Mouse (Mus musculus): ENCODE data around the gene 1810009A15Rik. TPM values are rescaled to one million over a fixed set of nuclear protein-coding genes. Genes with fewer than 3 reads are reported as not detected.

Gene 1810009A15Rik
- polyA plus RNA-seq, 1 experiment: 175 TPM

- H3K4me3 ChIP-seq (ENCODE audit: insufficient read depth, poor library complexity, severe bottlenecking): peak within 1 kb of the TSS; percentile 84
- TF ChIP-seq CTCF (IDR thresholded peaks at IDR 0.05; ENCODE audit: control insufficient read depth, insufficient read depth, insufficient read length) (no peak), FOSL1 (IDR thresholded peaks at IDR 0.05; ENCODE audit: insufficient read depth, low read length, poor library complexity, severe bottlenecking) (no peak), MYOD1 (IDR thresholded peaks at IDR 0.05; ENCODE audit: control insufficient read depth, insufficient read length, low read depth) (no peak), CEBPB (IDR thresholded peaks at IDR 0.05; ENCODE audit: low read depth) (no peak), MAX (IDR thresholded peaks at IDR 0.05) (peak; percentile 57), USF1 (IDR thresholded peaks at IDR 0.05; ENCODE audit: low read depth) (peak; percentile 100), MYOG (IDR thresholded peaks at IDR 0.05; ENCODE audit: control insufficient read depth, extremely low read depth, insufficient read length) (no peak)
- H3K36me3 ChIP-seq (ENCODE audit: control insufficient read depth, insufficient read depth): peaks cover 36% of the 10 kb centered on the region
- peaks cover 11% of the 10 kb centered on the region for H3K79me3 ChIP-seq (ENCODE audit: low read depth)
- H3K79me2 ChIP-seq (ENCODE audit: control insufficient read depth, insufficient read depth): peaks cover 23% of the 10 kb centered on the region
- no peaks in the 10 kb centered on the region for H3K27me3 ChIP-seq (ENCODE audit: control insufficient read depth, insufficient read depth, insufficient read length)
- peak within 1 kb of the TSS; percentile 98 for H3ac ChIP-seq (ENCODE audit: control insufficient read depth, insufficient read length, low read depth)
These were observed 17.1 kb upstream of the 1810009A15Rik start, which contains the start of gene Ubxn1 for GRCm38 (mm10) chr19:8871267-8872186. TSS of gene Ubxn1 (plus strand) at chr19:8871496.

- Histone ChIP-seq H3K36me3 (ENCODE audit: control insufficient read depth, insufficient read depth) (peaks cover 36% of the 10 kb centered on the region), H3K79me3 (ENCODE audit: low read depth) (peaks cover 11% of the 10 kb centered on the region), H3ac (ENCODE audit: control insufficient read depth, insufficient read length, low read depth) (peak overlapping the region; percentile 98), H3K4me3 (ENCODE audit: insufficient read depth, poor library complexity, severe bottlenecking) (peak overlapping the region; percentile 84), H3K79me2 (ENCODE audit: control insufficient read depth, insufficient read depth) (peaks cover 23% of the 10 kb centered on the region), H3K27me3 (ENCODE audit: control insufficient read depth, insufficient read depth, insufficient read length) (no peaks in the 10 kb centered on the region)
- TF ChIP-seq MAX (IDR thresholded peaks at IDR 0.05) (no peak), FOSL1 (IDR thresholded peaks at IDR 0.05; ENCODE audit: insufficient read depth, low read length, poor library complexity, severe bottlenecking) (no peak)
These were observed 16.3 kb upstream of the 1810009A15Rik start for GRCm38 (mm10) chr19:8872266-8872840.

- Histone ChIP-seq H3K4me3 (ENCODE audit: insufficient read depth, poor library complexity, severe bottlenecking) (no peak overlapping the region), H3ac (ENCODE audit: control insufficient read depth, insufficient read length, low read depth) (no peak overlapping the region), H3K27me3 (ENCODE audit: control insufficient read depth, insufficient read depth, insufficient read length) (no peaks in the 10 kb centered on the region), H3K79me3 (ENCODE audit: low read depth) (peaks cover 11% of the 10 kb centered on the region), H3K36me3 (ENCODE audit: control insufficient read depth, insufficient read depth) (peaks cover 42% of the 10 kb centered on the region), H3K79me2 (ENCODE audit: control insufficient read depth, insufficient read depth) (peaks cover 23% of the 10 kb centered on the region)
- no peak for TF ChIP-seq FOSL1 (IDR thresholded peaks at IDR 0.05; ENCODE audit: insufficient read depth, low read length, poor library complexity, severe bottlenecking)
- TF ChIP-seq CTCF (IDR thresholded peaks at IDR 0.05; ENCODE audit: control insufficient read depth, insufficient read depth, insufficient read length): no peak
- TF ChIP-seq MYOG (IDR thresholded peaks at IDR 0.05; ENCODE audit: control insufficient read depth, extremely low read depth, insufficient read length): no peak
- no peak for TF ChIP-seq MYOD1 (IDR thresholded peaks at IDR 0.05; ENCODE audit: control insufficient read depth, insufficient read length, low read depth)
- no peak for TF ChIP-seq MAX (IDR thresholded peaks at IDR 0.05)
- TF ChIP-seq CEBPB (IDR thresholded peaks at IDR 0.05; ENCODE audit: low read depth): no peak
- no peak for TF ChIP-seq USF1 (IDR thresholded peaks at IDR 0.05; ENCODE audit: low read depth)
These were observed 13.6 kb upstream of the 1810009A15Rik start for GRCm38 (mm10) chr19:8875031-8875430.

- Histone ChIP-seq H3K79me2 (ENCODE audit: control insufficient read depth, insufficient read depth) (no peaks in the 10 kb centered on the region), H3K27me3 (ENCODE audit: control insufficient read depth, insufficient read depth, insufficient read length) (no peaks in the 10 kb centered on the region), H3ac (ENCODE audit: control insufficient read depth, insufficient read length, low read depth) (peak within 1 kb of the TSS; percentile 88), H3K79me3 (ENCODE audit: low read depth) (no peaks in the 10 kb centered on the region), H3K36me3 (ENCODE audit: control insufficient read depth, insufficient read depth) (peaks cover 17% of the 10 kb centered on the region), H3K4me3 (ENCODE audit: insufficient read depth, poor library complexity, severe bottlenecking) (peak within 1 kb of the TSS; percentile 57)
- TF ChIP-seq USF1 (IDR thresholded peaks at IDR 0.05; ENCODE audit: low read depth) (peak; percentile 68), MAX (IDR thresholded peaks at IDR 0.05) (peak; percentile 96), MYOG (IDR thresholded peaks at IDR 0.05; ENCODE audit: control insufficient read depth, extremely low read depth, insufficient read length) (no peak), CTCF (IDR thresholded peaks at IDR 0.05; ENCODE audit: control insufficient read depth, insufficient read depth, insufficient read length) (no peak), FOSL1 (IDR thresholded peaks at IDR 0.05; ENCODE audit: insufficient read depth, low read length, poor library complexity, severe bottlenecking) (no peak), CEBPB (IDR thresholded peaks at IDR 0.05; ENCODE audit: low read depth) (no peak)
These were observed 8.2 kb upstream of the 1810009A15Rik start, which contains the start of gene Uqcc3 for GRCm38 (mm10) chr19:8880311-8881033. TSS of gene Uqcc3 (minus strand) at chr19:8880923.

GRCm38 (mm10) chr19:8881034-8881392, 7.6 kb upstream of the 1810009A15Rik start:
- TF ChIP-seq MYOG (IDR thresholded peaks at IDR 0.05; ENCODE audit: control insufficient read depth, extremely low read depth, insufficient read length): no peak
- Histone ChIP-seq H3K79me3 (ENCODE audit: low read depth) (no peaks in the 10 kb centered on the region), H3K79me2 (ENCODE audit: control insufficient read depth, insufficient read depth) (no peaks in the 10 kb centered on the region), H3K27me3 (ENCODE audit: control insufficient read depth, insufficient read depth, insufficient read length) (no peaks in the 10 kb centered on the region), H3K4me3 (ENCODE audit: insufficient read depth, poor library complexity, severe bottlenecking) (peak overlapping the region; percentile 57), H3ac (ENCODE audit: control insufficient read depth, insufficient read length, low read depth) (peak overlapping the region; percentile 26), H3K36me3 (ENCODE audit: control insufficient read depth, insufficient read depth) (peaks cover 11% of the 10 kb centered on the region)

Data from C2C12 (cell line).